Mouse (Mus musculus): ENCODE data around the gene Fam221b. TPM values are rescaled to one million over a fixed set of nuclear protein-coding genes. Genes with fewer than 3 reads are reported as not detected.

Fam221b gene
- polyA plus RNA-seq, 1 experiment from 2014 or later: 4.3 TPM

DNA sequence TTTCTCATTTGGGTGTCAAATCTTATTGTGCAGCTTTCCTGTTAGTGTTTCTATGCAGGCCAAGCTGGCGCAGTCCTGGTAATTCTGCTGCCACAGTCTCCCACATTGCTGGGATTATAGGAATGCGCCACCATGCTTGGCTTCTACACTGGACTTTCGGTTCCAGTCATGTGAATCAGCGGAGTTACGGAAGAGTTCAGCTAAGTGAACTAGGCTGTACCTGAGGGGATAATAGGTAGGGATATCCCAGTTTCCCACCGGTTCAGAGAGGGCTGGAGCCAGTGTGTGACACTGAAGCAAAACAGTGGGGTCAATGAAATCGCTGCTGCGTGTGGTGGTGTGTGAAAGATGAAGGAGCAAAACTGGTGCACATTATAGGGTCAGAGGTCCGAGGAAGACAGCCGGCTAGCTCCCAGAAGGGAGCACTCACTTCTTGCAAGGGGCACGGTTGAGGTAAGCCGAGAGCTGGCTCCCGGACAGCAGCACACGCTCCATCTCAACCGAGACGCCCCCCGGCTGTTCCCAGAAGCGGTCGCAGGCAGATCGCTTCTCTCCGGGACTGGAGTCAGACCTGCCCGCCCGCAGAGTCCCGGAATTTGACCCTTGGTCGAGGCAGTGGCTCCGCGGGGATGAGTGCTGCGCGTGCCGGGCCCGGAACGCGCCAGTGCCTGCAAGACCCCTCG is 13.1 kb downstream of the Fam221b start:
- Histone ChIP-seq H3K27me3 (replicated peaks; ENCODE audit: control insufficient read depth, insufficient read depth, low read length) (0 out of 2 replicates have a peak, but pooled peaks cover 3% of the 10 kb centered on the region), H3K27ac (replicated peaks; ENCODE audit: low read depth, low read length) (peak overlapping the region; percentile 85), H3K4me2 (ENCODE audit: low read depth, low read length) (peak overlapping the region; percentile 62), H3K36me3 (ENCODE audit: control insufficient read depth, insufficient read depth, low read length) (0 out of 2 replicates have a peak, but pooled peaks cover 1% of the 10 kb centered on the region), H3K9ac (ENCODE audit: low read depth, low read length) (peak overlapping the region; percentile 86), H3K4me1 (ENCODE audit: control insufficient read depth, insufficient read depth, low read length) (no peaks in the 10 kb centered on the region), H3K4me3 (ENCODE audit: low read depth, low read length) (peak overlapping the region; percentile 79), H3K9me3 (ENCODE audit: control insufficient read depth, low read length) (no peaks in the 10 kb centered on the region)
- DNase-seq (ENCODE audit: low spot score) (peak; percentile 27), ATAC-seq (ENCODE audit: low read depth) (peak; percentile 13)
- 7% methylated on average over 18 of the region's 34 CpGs for WGBS

DNA sequence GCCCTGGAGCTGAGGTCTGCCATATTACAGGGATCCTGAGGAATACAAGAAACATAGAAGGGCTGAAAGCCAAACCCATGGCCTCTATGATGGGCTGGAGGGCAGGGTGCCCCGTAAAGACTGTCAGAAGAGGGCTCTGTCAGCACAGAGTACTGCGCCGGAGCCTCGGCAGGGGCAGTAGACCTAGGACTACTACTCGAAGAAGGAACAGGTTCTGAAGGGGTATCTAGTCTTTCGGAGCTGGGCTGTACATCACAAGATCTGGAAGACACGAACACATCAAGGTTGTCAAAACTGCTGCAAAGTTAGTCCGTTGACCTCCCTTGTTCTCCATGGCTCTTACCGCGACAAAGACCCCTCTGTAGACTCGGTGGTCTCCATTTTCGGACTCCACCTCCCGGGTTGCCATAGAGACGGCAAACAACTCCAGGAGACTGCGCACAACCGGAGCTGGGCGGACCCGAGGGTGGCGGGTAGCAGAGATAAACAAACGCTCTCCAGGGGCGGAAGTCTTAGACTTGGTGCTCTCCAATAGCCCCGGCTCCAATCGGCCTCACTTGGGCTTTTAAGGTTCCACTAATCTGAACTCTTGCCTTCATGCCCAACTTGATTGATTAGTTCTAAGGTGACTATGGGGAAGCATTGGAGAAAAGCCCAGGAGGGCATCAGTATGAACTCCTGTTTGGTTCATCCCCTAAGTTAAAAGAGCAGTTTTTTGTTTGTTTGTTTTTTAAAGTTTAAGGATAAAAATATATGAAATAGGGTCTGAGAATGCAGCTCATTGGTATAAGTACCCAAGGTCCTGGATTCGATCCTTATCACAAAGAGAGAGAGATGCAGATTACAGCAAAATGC is 15.6 kb downstream of the Fam221b start, which contains the start of gene Spag8:
Gene Spag8, minus strand, starts transcription at position 434 of the 855 bp plus-strand sequence.
- peak within 1 kb of the TSS; percentile 28 for H3K4me3 ChIP-seq (ENCODE audit: low read depth, low read length)
- H3K9me3 ChIP-seq (ENCODE audit: control insufficient read depth, low read length): peaks cover 8% of the 10 kb centered on the region; the same call in 1 of the 2 replicates
- H3K27ac ChIP-seq (replicated peaks; ENCODE audit: low read depth, low read length): no peak within 1 kb of the TSS; the same call in 1 of the 2 replicates
- no peaks in the 10 kb centered on the region for H3K27me3 ChIP-seq (replicated peaks; ENCODE audit: control insufficient read depth, insufficient read depth, low read length)
- H3K4me2 ChIP-seq (ENCODE audit: low read depth, low read length): peak within 1 kb of the TSS; percentile 50
- DNase-seq (ENCODE audit: low spot score) (peak; percentile 72), ATAC-seq (ENCODE audit: low read depth) (no peak)
- no peaks in the 10 kb centered on the region for H3K4me1 ChIP-seq (ENCODE audit: control insufficient read depth, insufficient read depth, low read length)
- WGBS: 12% methylated on average over 24 of the region's 24 CpGs
- H3K36me3 ChIP-seq (ENCODE audit: control insufficient read depth, insufficient read depth, low read length): peaks cover 24% of the 10 kb centered on the region
- H3K9ac ChIP-seq (ENCODE audit: low read depth, low read length): peak within 1 kb of the TSS; percentile 32; the same call in 1 of the 2 replicates

DNA sequence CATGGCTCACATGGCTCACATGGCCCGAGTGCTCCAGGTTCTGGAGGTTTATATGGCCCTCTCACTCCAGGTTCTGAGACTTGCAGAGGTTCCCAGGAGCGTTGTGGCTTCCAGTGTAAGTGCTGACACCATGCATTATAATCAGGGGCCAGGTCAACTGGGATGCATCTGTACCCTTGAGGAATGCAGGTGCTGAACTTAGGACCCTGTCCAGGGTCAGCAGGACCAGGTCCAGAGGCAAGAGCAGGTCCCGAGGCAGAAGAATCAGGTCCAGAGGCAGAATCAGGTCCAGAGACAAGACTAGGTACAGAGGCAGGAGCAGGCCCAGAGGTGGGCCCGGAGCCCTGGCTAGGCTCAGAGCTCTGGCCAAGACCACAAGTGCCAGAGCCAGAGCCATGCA is 16.2 kb downstream of the Fam221b start:
- Histone ChIP-seq H3K9me3 (ENCODE audit: control insufficient read depth, low read length) (peaks cover 8% of the 10 kb centered on the region; the same call in 1 of the 2 replicates), H3K36me3 (ENCODE audit: control insufficient read depth, insufficient read depth, low read length) (peaks cover 31% of the 10 kb centered on the region), H3K4me2 (ENCODE audit: low read depth, low read length) (peak overlapping the region; percentile 50; the same call in 1 of the 2 replicates), H3K9ac (ENCODE audit: low read depth, low read length) (no peak overlapping the region), H3K27ac (replicated peaks; ENCODE audit: low read depth, low read length) (no peak overlapping the region; the same call in 1 of the 2 replicates), H3K4me3 (ENCODE audit: low read depth, low read length) (no peak overlapping the region), H3K4me1 (ENCODE audit: control insufficient read depth, insufficient read depth, low read length) (no peaks in the 10 kb centered on the region), H3K27me3 (replicated peaks; ENCODE audit: control insufficient read depth, insufficient read depth, low read length) (no peaks in the 10 kb centered on the region)
- DNase-seq (ENCODE audit: low spot score) (no peak), ATAC-seq (ENCODE audit: low read depth) (no peak)
- 93% methylated on average over 4 of the region's 4 CpGs for WGBS

DNA sequence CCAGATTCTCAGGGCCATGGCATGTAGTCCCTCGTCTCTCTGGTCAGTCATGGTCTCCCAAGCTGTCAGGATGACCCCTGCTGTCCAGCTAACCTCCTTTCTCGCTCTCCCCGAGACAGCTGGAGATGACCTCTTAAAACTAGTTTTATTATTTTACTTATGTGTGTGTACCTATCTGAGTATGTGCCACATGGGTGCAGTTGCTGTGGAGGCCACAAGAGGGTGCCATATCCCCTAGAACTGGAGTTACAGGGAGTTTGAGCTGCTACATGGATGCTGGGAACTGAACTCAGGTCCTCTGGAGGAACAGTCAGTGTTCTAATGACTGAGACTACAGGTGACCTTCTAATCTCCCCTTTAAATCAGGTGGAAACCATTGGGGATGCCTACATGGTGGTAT is 19.2 kb downstream of the Fam221b start:
- Histone ChIP-seq H3K4me2 (ENCODE audit: low read depth, low read length) (no peak overlapping the region), H3K4me3 (ENCODE audit: low read depth, low read length) (no peak overlapping the region), H3K27ac (replicated peaks; ENCODE audit: low read depth, low read length) (no peak overlapping the region), H3K36me3 (ENCODE audit: control insufficient read depth, insufficient read depth, low read length) (peaks cover 44% of the 10 kb centered on the region), H3K9me3 (ENCODE audit: control insufficient read depth, low read length) (peaks cover 8% of the 10 kb centered on the region; the same call in 1 of the 2 replicates), H3K27me3 (replicated peaks; ENCODE audit: control insufficient read depth, insufficient read depth, low read length) (no peaks in the 10 kb centered on the region), H3K9ac (ENCODE audit: low read depth, low read length) (no peak overlapping the region), H3K4me1 (ENCODE audit: control insufficient read depth, insufficient read depth, low read length) (no peaks in the 10 kb centered on the region)
- DNase-seq (ENCODE audit: low spot score) (no peak), ATAC-seq (ENCODE audit: low read depth) (no peak)
- WGBS: 93% methylated on average over 3 of the region's 3 CpGs

DNA sequence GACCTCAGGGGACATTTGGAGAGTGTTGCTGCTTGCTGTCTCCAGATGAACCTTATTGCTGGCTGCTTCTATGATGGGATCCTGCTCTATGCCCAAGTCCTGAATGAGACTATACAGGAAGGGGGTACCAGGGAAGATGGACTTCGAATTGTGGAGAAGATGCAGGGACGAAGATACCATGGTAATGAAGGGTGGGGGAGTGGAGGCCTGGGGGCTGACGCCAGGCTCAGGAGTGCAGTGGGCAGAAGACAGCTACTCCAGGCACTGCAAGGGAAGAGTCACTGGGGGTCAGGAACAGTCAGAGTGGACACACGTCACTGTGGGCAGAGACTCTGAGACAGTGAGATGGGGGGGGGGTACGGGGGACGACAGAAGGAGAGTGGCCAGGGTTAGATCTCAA is 28.5 kb downstream of the Fam221b start:
- 78% methylated on average over 6 of the region's 6 CpGs for WGBS
- Histone ChIP-seq H3K9me3 (ENCODE audit: control insufficient read depth, low read length) (no peaks in the 10 kb centered on the region), H3K4me3 (ENCODE audit: low read depth, low read length) (no peak overlapping the region), H3K27ac (replicated peaks; ENCODE audit: low read depth, low read length) (no peak overlapping the region), H3K36me3 (ENCODE audit: control insufficient read depth, insufficient read depth, low read length) (peaks cover 22% of the 10 kb centered on the region; the same call in 1 of the 2 replicates), H3K4me1 (ENCODE audit: control insufficient read depth, insufficient read depth, low read length) (no peaks in the 10 kb centered on the region), H3K27me3 (replicated peaks; ENCODE audit: control insufficient read depth, insufficient read depth, low read length) (no peaks in the 10 kb centered on the region), H3K9ac (ENCODE audit: low read depth, low read length) (no peak overlapping the region), H3K4me2 (ENCODE audit: low read depth, low read length) (no peak overlapping the region)
- no peak for ATAC-seq (ENCODE audit: low read depth)
- DNase-seq (ENCODE audit: low spot score): no peak

DNA sequence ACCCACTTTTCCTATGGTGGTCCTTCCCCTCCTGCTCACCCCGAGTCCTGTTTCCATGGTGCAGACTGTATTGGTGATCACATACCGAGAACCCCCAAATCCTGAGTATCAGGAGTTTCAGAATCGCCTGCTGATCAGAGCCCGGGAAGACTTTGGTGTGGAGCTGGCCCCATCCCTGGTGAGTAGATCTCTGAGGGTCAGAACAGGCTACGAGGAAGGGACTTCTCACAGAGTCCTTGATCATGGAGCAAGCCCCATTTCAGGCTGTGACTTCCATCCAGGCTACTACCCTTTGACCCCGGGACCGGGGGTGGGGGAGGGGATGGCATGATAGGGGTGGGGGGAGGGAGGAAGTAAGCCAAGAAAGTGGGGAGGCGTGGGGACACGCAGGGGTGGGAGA is 28.9 kb downstream of the Fam221b start:
- H3K27ac ChIP-seq (replicated peaks; ENCODE audit: low read depth, low read length): no peak overlapping the region
- no peaks in the 10 kb centered on the region for H3K4me1 ChIP-seq (ENCODE audit: control insufficient read depth, insufficient read depth, low read length)
- WGBS: 68% methylated on average over 9 of the region's 9 CpGs
- no peak overlapping the region for H3K4me3 ChIP-seq (ENCODE audit: low read depth, low read length)
- H3K9ac ChIP-seq (ENCODE audit: low read depth, low read length): no peak overlapping the region
- no peak for DNase-seq (ENCODE audit: low spot score)
- ATAC-seq (ENCODE audit: low read depth): no peak
- no peaks in the 10 kb centered on the region for H3K27me3 ChIP-seq (replicated peaks; ENCODE audit: control insufficient read depth, insufficient read depth, low read length)
- H3K4me2 ChIP-seq (ENCODE audit: low read depth, low read length): no peak overlapping the region
- H3K9me3 ChIP-seq (ENCODE audit: control insufficient read depth, low read length): no peaks in the 10 kb centered on the region
- peaks cover 22% of the 10 kb centered on the region; the same call in 1 of the 2 replicates for H3K36me3 ChIP-seq (ENCODE audit: control insufficient read depth, insufficient read depth, low read length)

DNA sequence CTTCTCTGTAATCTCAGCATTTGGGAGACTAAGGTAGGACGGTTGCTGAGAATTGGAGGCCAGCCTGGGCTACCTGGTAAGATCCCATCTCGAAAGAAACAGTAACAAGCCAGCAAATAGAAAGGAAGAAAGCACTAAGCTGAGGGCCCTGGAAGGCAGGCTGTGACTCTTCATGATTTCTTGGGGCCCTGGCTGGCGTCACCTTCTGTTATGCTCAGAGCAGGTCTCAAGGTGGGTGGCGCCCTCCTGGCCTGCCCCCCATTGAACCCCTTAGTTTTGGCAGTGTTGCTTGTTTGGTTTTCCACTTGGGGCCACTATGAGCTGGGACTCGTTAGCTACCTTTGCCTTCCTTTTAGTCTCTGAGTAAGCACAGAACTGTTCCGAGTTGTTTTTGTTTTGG is 32.2 kb downstream of the Fam221b start:
- no peak overlapping the region for H3K9ac ChIP-seq (ENCODE audit: low read depth, low read length)
- DNase-seq (ENCODE audit: low spot score): no peak

DNA sequence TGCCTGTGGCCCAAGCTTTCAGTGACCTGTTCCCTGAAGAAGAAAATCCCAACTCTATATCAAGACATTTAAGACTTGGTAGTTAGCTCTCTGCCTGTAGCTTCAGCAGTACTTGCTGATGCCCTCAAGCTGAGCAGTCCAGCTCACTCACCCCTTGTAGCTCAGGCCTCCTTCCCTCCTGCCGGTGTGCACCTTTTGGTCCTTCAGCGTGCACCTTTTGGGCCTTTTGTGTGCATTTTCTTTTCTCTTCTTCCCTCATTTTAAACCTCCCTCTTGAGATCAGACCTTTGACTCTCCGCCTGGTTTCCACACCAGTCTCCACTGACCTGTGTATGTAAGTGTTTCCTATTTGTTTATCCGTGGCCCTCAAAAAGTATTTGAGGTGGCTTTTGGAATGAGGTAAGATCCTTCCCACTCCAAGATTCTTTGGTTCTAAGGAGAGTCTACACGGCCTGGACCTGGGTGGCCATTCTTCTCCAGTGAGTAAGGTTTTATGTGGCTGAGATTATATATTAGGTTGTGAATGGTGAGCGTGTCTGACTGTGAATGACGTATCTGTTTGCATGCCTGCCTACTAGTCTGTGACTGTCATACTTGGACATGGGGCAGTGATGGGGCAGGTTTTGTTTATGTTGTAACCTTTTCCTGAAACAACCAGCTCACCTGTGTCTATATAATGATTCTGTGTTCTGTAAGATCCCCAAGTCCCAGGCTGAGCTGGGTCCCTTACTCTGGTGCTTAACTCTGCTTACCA is 34.1 kb downstream of the Fam221b start:
- H3K9me3 ChIP-seq (ENCODE audit: control insufficient read depth, low read length): no peaks in the 10 kb centered on the region
- no peak overlapping the region for H3K27ac ChIP-seq (replicated peaks; ENCODE audit: low read depth, low read length)
- 85% methylated on average over 7 of the region's 7 CpGs for WGBS
- H3K9ac ChIP-seq (ENCODE audit: low read depth, low read length): no peak overlapping the region
- DNase-seq (ENCODE audit: low spot score): no peak
- no peaks in the 10 kb centered on the region for H3K36me3 ChIP-seq (ENCODE audit: control insufficient read depth, insufficient read depth, low read length)
- H3K4me1 ChIP-seq (ENCODE audit: control insufficient read depth, insufficient read depth, low read length): peaks cover 31% of the 10 kb centered on the region
- ATAC-seq (ENCODE audit: low read depth): no peak
- no peak overlapping the region for H3K4me3 ChIP-seq (ENCODE audit: low read depth, low read length)
- H3K27me3 ChIP-seq (replicated peaks; ENCODE audit: control insufficient read depth, insufficient read depth, low read length): no peaks in the 10 kb centered on the region
- H3K4me2 ChIP-seq (ENCODE audit: low read depth, low read length): no peak overlapping the region

More for the DNA sequence above, 32.2 kb downstream of the Fam221b start:
- Histone ChIP-seq H3K4me3 (ENCODE audit: low read depth, low read length) (no peak overlapping the region), H3K36me3 (ENCODE audit: control insufficient read depth, insufficient read depth, low read length) (no peaks in the 10 kb centered on the region), H3K4me1 (ENCODE audit: control insufficient read depth, insufficient read depth, low read length) (peaks cover 22% of the 10 kb centered on the region), H3K9me3 (ENCODE audit: control insufficient read depth, low read length) (no peaks in the 10 kb centered on the region), H3K27ac (replicated peaks; ENCODE audit: low read depth, low read length) (no peak overlapping the region), H3K27me3 (replicated peaks; ENCODE audit: control insufficient read depth, insufficient read depth, low read length) (no peaks in the 10 kb centered on the region), H3K4me2 (ENCODE audit: low read depth, low read length) (no peak overlapping the region)
- no peak for ATAC-seq (ENCODE audit: low read depth)
- WGBS: 77% methylated on average over 6 of the region's 6 CpGs

All from embryonic facial prominence, embryonic 14.5 days (tissue).